Mouse (Mus musculus) CH12.LX (cell line): ENCODE measurements around the gene Mapk8. TPM values are rescaled to one million over a fixed set of nuclear protein-coding genes. Genes with fewer than 3 reads are reported as not detected.
A peak's percentile ranks its signal among the peaks of the same experiment; 100 is the strongest.

Source experiments
- DNase-seq: peaks from one replicate; pipeline ENCODE4 v3.0.0-alpha.2; 2013; ENCODE audit errors: extremely low read depth
- H3K27ac ChIP-seq: 2 replicates; pipeline ENCODE4 v1.5.1; 2012; ENCODE audit warnings: low read depth, mild to moderate bottlenecking, control low read depth, moderate library complexity; ENCODE audit not compliant: insufficient read depth
- H3K27me3 ChIP-seq: replicated peaks from 2 replicates; pipeline ENCODE3; 2012; ENCODE audit warnings: inconsistent platforms
- H3K36me3 ChIP-seq, 2 experiments: replicated peaks in 1 of 2; 2 replicates each; pipeline versions ENCODE3 to v1.6.1; 2012; ENCODE audit warnings: inconsistent platforms in 1 of 2, low read length in 1 of 2, mild to moderate bottlenecking in 1 of 2, mixed read lengths in 1 of 2, moderate library complexity in 1 of 2; ENCODE audit not compliant: control insufficient read depth in 1 of 2, insufficient read depth in 1 of 2
- H3K4me1 ChIP-seq, 2 experiments: 2 replicates each; pipeline ENCODE4 v1.6.1; 2012; ENCODE audit warnings: inconsistent platforms in 1 of 2, moderate library complexity in 1 of 2; ENCODE audit not compliant: insufficient read depth in 2 of 2, control insufficient read depth in 1 of 2
- H3K4me2 ChIP-seq: 2 replicates; pipeline ENCODE4 v1.6.1; 2012; ENCODE audit warnings: low read depth, mild to moderate bottlenecking, control low read depth; ENCODE audit not compliant: poor library complexity, insufficient read depth, severe bottlenecking
- H3K4me3 ChIP-seq, 3 experiments: fragments of 150-350 bp in 1 of 3; sonication (generic) in 1 of 3; replicated peaks in 1 of 3; 2 replicates each; pipeline versions ENCODE3 to v1.5.1; 2011 to 2012; ENCODE audit warnings: low read depth in 2 of 3, low read length in 2 of 3, mild to moderate bottlenecking in 2 of 3, moderate library complexity in 2 of 3, control low read depth in 1 of 3, improper control_type of control experiment in 1 of 3, inconsistent platforms in 1 of 3, mixed read lengths in 1 of 3; ENCODE audit not compliant: poor library complexity in 1 of 3
- H3K79me2 ChIP-seq: replicated peaks from 2 replicates; pipeline ENCODE4 v1.6.1; 2012; ENCODE audit warnings: mild to moderate bottlenecking, moderate library complexity; ENCODE audit not compliant: control insufficient read depth, poor library complexity, insufficient read depth, severe bottlenecking; ENCODE audit errors: extremely low read depth
- H3K9ac ChIP-seq: 2 replicates; pipeline ENCODE4 v1.6.1; 2012; ENCODE audit warnings: low read depth, mild to moderate bottlenecking, control low read depth, moderate library complexity; ENCODE audit not compliant: insufficient read depth
- H3K9me3 ChIP-seq: replicated peaks from 2 replicates; pipeline ENCODE3; 2012; ENCODE audit warnings: low read length, inconsistent platforms, mixed read lengths
- BHLHE40 ChIP-seq: IDR thresholded peaks from 2 replicates; pipeline ENCODE4 v1.6.1; 2011; ENCODE audit warnings: mild to moderate bottlenecking, low read depth, low read length, improper control_type of control experiment
- CHD2 ChIP-seq: IDR thresholded peaks from 2 replicates; pipeline ENCODE4 v1.6.1; 2011; ENCODE audit warnings: low read length, improper control_type of control experiment
- CTCF ChIP-seq, 2 experiments: IDR thresholded peaks in 1 of 2; conservative IDR thresholded peaks in 1 of 2; 2 replicates each; pipeline ENCODE4 v1.5.1; 2011 to 2012; ENCODE audit warnings: low read depth in 2 of 2, low read length in 2 of 2, improper control_type of control experiment in 1 of 2, inconsistent platforms in 1 of 2, mild to moderate bottlenecking in 1 of 2, moderate library complexity in 1 of 2
- E2F4 ChIP-seq: IDR thresholded peaks from 2 replicates; pipeline ENCODE4 v1.6.1; 2011; ENCODE audit warnings: low read depth, low read length, improper control_type of control experiment; ENCODE audit not compliant: insufficient replicate concordance
- ELF1 ChIP-seq: IDR thresholded peaks from 2 replicates; pipeline ENCODE4 v1.6.1; 2014; ENCODE audit warnings: low read depth, mild to moderate bottlenecking, inconsistent platforms, low read length, improper control_type of control experiment
- EP300 ChIP-seq: IDR thresholded peaks from 2 replicates; pipeline ENCODE4 v1.6.1; 2011; ENCODE audit warnings: low read length, improper control_type of control experiment
- HCFC1 ChIP-seq: IDR thresholded peaks from 2 replicates; pipeline ENCODE4 v1.6.1; 2012; ENCODE audit warnings: low read depth, mild to moderate bottlenecking, inconsistent platforms, low read length, improper control_type of control experiment
- IRF4 ChIP-seq: IDR thresholded peaks from 2 replicates; pipeline ENCODE4 v1.6.1; 2014; ENCODE audit warnings: low read depth, mild to moderate bottlenecking, inconsistent platforms, low read length, improper control_type of control experiment
- KAT2A ChIP-seq: IDR thresholded peaks from 2 replicates; pipeline ENCODE4 v1.6.1; 2012; ENCODE audit warnings: low read length, improper control_type of control experiment, inconsistent platforms; ENCODE audit not compliant: insufficient replicate concordance
- MAZ ChIP-seq: IDR thresholded peaks from 2 replicates; pipeline ENCODE4 v1.6.1; 2012; ENCODE audit warnings: low read depth, mild to moderate bottlenecking, inconsistent platforms, low read length, improper control_type of control experiment, moderate library complexity
- NELFE ChIP-seq: IDR thresholded peaks from 2 replicates; pipeline ENCODE4 v1.6.1; 2011; ENCODE audit warnings: low read depth, low read length, improper control_type of control experiment
- POLR2AphosphoS2 ChIP-seq: IDR thresholded peaks from 2 replicates; pipeline ENCODE4 v1.6.1; 2011; ENCODE audit warnings: low read depth, low read length, improper control_type of control experiment
- RAD21 ChIP-seq: IDR thresholded peaks from 2 replicates; pipeline ENCODE4 v1.6.1; 2011; ENCODE audit warnings: low read depth, mild to moderate bottlenecking, low read length, improper control_type of control experiment, moderate library complexity
- RCOR1 ChIP-seq: conservative IDR thresholded peaks from 2 replicates; pipeline ENCODE4 v1.6.1; 2012; ENCODE audit warnings: low read depth, mild to moderate bottlenecking, inconsistent platforms, low read length, improper control_type of control experiment
- SIN3A ChIP-seq: IDR thresholded peaks from 2 replicates; pipeline ENCODE4 v1.6.1; 2012; ENCODE audit warnings: low read length, improper control_type of control experiment, inconsistent platforms
- SMC3 ChIP-seq: IDR thresholded peaks from 2 replicates; pipeline ENCODE4 v1.6.1; 2011; ENCODE audit warnings: low read depth, low read length, improper control_type of control experiment
- TCF12 ChIP-seq: IDR thresholded peaks from 2 replicates; pipeline ENCODE4 v1.6.1; 2014; ENCODE audit warnings: low read depth, mild to moderate bottlenecking, inconsistent platforms, low read length, improper control_type of control experiment
- USF1 ChIP-seq: IDR thresholded peaks from 2 replicates; pipeline ENCODE4 v1.6.1; 2014; ENCODE audit warnings: low read depth, mild to moderate bottlenecking, inconsistent platforms, low read length, improper control_type of control experiment
- ZC3H11A ChIP-seq: IDR thresholded peaks from 2 replicates; pipeline ENCODE4 v1.6.1; 2012; ENCODE audit warnings: low read depth, mild to moderate bottlenecking, inconsistent platforms, low read length, improper control_type of control experiment
- ZNF384 ChIP-seq: IDR thresholded peaks from 2 replicates; pipeline ENCODE4 v1.6.1; 2012; ENCODE audit warnings: low read depth, low read length, improper control_type of control experiment, inconsistent platforms
- dilution Hi-C: fragments of 300-500 bp; cut with MboI; formaldehyde crosslinking; loops from 2 replicates; pipeline ENCODE4 v1.14.3; 2020; ENCODE audit warnings: low sequenced_read_pairs; ENCODE audit not compliant: extremely low pct_unique_long_range_greater_than_20kb, extremely low pct_ligation_motif_present
- in situ Hi-C: fragments of 300-500 bp; cut with MboI; formaldehyde crosslinking; loops from 3 replicates; pipeline ENCODE4 v1.14.3; 2019; ENCODE audit warnings: low sequenced_read_pairs, low pct_ligation_motif_present, low pct_unique_long_range_greater_than_20kb, mixed read lengths
- polyA plus RNA-seq: library from polyadenylated mRNA; unstranded; fragments of >175 nt; gene quantifications from 2 replicates; pipeline ENCODE4 v1.2.1, GENCODE M21; 2012; ENCODE audit warnings: low read depth; ENCODE audit not compliant: insufficient read length
- total RNA-seq, 2 experiments: library from RNA; depleted of rRNA; stranded (reverse); fragments of 300-350 nt in 1 of 2; fragments of >200 nt in 1 of 2; gene quantifications; 2 replicates each; pipeline ENCODE4 v1.2.3; 2012 to 2014

Mapk8 gene
- total and polyA plus RNA-seq, 3 experiments, result 9.1 to 33.4 (median 21.9) TPM

- peak; percentile 53; the same call in 1 of the 2 replicates for TF ChIP-seq ZNF384
- peak; percentile 81 for TF ChIP-seq SMC3
- TF ChIP-seq ZC3H11A, result peak; percentile 21
- TF ChIP-seq BHLHE40, result no peak
- peak; percentile 89 for TF ChIP-seq RAD21
- TF ChIP-seq CTCF (conservative IDR thresholded peaks at IDR 0.05 in 1 of 2, IDR thresholded peaks at IDR 0.05 in 1 of 2; ENCODE audit: low read depth in 2 of 2, low read length in 2 of 2), result peak; percentile 22 to 90; a peak in 3 of 4 replicates
- no peak for TF ChIP-seq EP300
- H3K4me3 ChIP-seq, result no peak overlapping the region
- no peaks in the 10 kb centered on the region for H3K4me1 ChIP-seq
- H3K4me2 ChIP-seq, result no peak overlapping the region
- no peak overlapping the region for H3K9ac ChIP-seq
- in situ Hi-C loops, result no loop called here
- no peaks in the 10 kb centered on the region for H3K9me3 ChIP-seq
- dilution Hi-C loops, result no loop called here
- peak; percentile 56 for DNase-seq
- H3K79me2 ChIP-seq, result no peaks in the 10 kb centered on the region
- no peaks in the 10 kb centered on the region for H3K36me3 ChIP-seq
- no peaks in the 10 kb centered on the region for H3K27me3 ChIP-seq
- no peak overlapping the region for H3K27ac ChIP-seq
Observed at GRCm38 (mm10) chr14:33371248-33371647, 75.7 kb downstream of the Mapk8 start.

DNA sequence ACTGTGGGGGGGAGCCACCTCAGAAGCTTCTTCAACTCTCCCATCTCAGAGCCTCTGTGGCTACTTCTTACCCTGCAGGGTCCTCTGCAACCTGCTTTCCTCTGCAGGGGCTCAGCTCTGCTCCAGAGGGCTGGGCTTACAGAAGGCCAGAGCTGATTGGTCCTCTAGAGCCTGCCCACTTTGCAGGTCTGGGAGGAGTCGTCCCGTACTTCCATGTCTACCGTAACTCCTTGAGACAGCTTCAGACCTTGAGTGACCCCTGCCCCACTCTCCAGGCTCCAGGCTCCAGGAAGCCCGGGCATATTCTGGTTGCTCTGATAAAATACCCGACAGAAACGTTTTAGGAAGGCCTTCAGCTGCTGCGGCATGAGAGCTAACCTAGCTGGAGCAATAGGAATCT lies 76.9 kb downstream of the Mapk8 start:
- in situ Hi-C loops (no loop called here), dilution Hi-C loops (no loop called here)
- Histone ChIP-seq H3K9me3 (no peaks in the 10 kb centered on the region), H3K79me2 (no peaks in the 10 kb centered on the region), H3K36me3 (no peaks in the 10 kb centered on the region), H3K4me3 (no peak overlapping the region), H3K27me3 (no peaks in the 10 kb centered on the region), H3K9ac (no peak overlapping the region), H3K4me1 (no peaks in the 10 kb centered on the region), H3K27ac (no peak overlapping the region), H3K4me2 (no peak overlapping the region)
- no peak for DNase-seq
- TF ChIP-seq TCF12 (no peak), HCFC1 (no peak), KAT2A (no peak), IRF4 (no peak)
- TF ChIP-seq, all 38 proteins: peak for 0

GRCm38 (mm10) chr14:33369375-33369774 lies 77.6 kb downstream of the Mapk8 start:
- no peaks in the 10 kb centered on the region for H3K9me3 ChIP-seq
- no peaks in the 10 kb centered on the region for H3K36me3 ChIP-seq
- TF ChIP-seq SIN3A, result no peak
- no peak for TF ChIP-seq TCF12
- no peak for TF ChIP-seq USF1
- TF ChIP-seq NELFE, result no peak
- TF ChIP-seq KAT2A, result no peak
- TF ChIP-seq ELF1, result no peak
- TF ChIP-seq SMC3, result no peak
- no peak for TF ChIP-seq POLR2AphosphoS2
- no peak for TF ChIP-seq RCOR1
- no peak for TF ChIP-seq MAZ
- no peak for TF ChIP-seq E2F4
- no peak for TF ChIP-seq CHD2
- H3K9ac ChIP-seq, result no peak overlapping the region
- no peaks in the 10 kb centered on the region for H3K79me2 ChIP-seq
- in situ Hi-C loops (loop anchor here (10.0 kb wide), 1 partner anchor 155 kb away; the partner anchor contains the start of gene Arhgap22), dilution Hi-C loops (no loop called here)
- no peak overlapping the region for H3K27ac ChIP-seq
- DNase-seq, result no peak
- H3K4me2 ChIP-seq, result no peak overlapping the region
- no peaks in the 10 kb centered on the region for H3K27me3 ChIP-seq
- no peaks in the 10 kb centered on the region for H3K4me1 ChIP-seq
- H3K4me3 ChIP-seq, result no peak overlapping the region
